Mouse (Mus musculus) MEL (cell line): ENCODE measurements at regions not wholly inside any gene's neighbourhood (a gene's known extent, or its start where the extent isn't known, plus 50 kb on each side); places are given as distances from the start of the nearest gene placed in this dataset.

Source experiments
- BHLHE40 ChIP-seq: IDR thresholded peaks from 2 replicates; pipeline ENCODE4 v1.6.1; 2012; ENCODE audit warnings: low read depth, mild to moderate bottlenecking, inconsistent platforms, low read length, improper control_type of control experiment, borderline replicate concordance
- CTCF ChIP-seq, 3 experiments: IDR thresholded peaks in 2 of 3; conservative IDR thresholded peaks in 1 of 3; 2 replicates each; pipeline ENCODE4 v1.5.1; 2011 to 2012; ENCODE audit warnings: low read length in 3 of 3, low read depth in 2 of 3, mild to moderate bottlenecking in 2 of 3, improper control_type of control experiment in 1 of 3, inconsistent platforms in 1 of 3, mixed read lengths in 1 of 3, moderate library complexity in 1 of 3; ENCODE audit not compliant: control insufficient read depth in 1 of 3, insufficient read depth in 1 of 3, poor library complexity in 1 of 3, severe bottlenecking in 1 of 3
- GABPA ChIP-seq: IDR thresholded peaks from 2 replicates; pipeline ENCODE4 v1.6.1; 2012; ENCODE audit warnings: low read depth, mild to moderate bottlenecking, inconsistent platforms, low read length, improper control_type of control experiment, moderate library complexity
- MAFK ChIP-seq: IDR thresholded peaks from 2 replicates; pipeline ENCODE4 v1.6.1; 2011; ENCODE audit warnings: low read depth, mild to moderate bottlenecking, low read length, improper control_type of control experiment, borderline replicate concordance
- MEF2A ChIP-seq: IDR thresholded peaks from 2 replicates; pipeline ENCODE4 v1.6.1; 2014; ENCODE audit warnings: low read depth, mild to moderate bottlenecking, inconsistent platforms, low read length, improper control_type of control experiment; ENCODE audit not compliant: poor library complexity, insufficient replicate concordance, severe bottlenecking; ENCODE audit errors: extremely low read depth
- NRF1 ChIP-seq: IDR thresholded peaks from 2 replicates; pipeline ENCODE4 v1.6.1; 2014; ENCODE audit warnings: low read depth, mild to moderate bottlenecking, inconsistent platforms, low read length, improper control_type of control experiment, moderate library complexity; ENCODE audit not compliant: poor library complexity, insufficient read depth, severe bottlenecking
- POLR2A ChIP-seq, 2 experiments: IDR thresholded peaks; 2 replicates each; pipeline ENCODE4 v1.6.1; 2011 to 2012; ENCODE audit warnings: low read length in 2 of 2, mild to moderate bottlenecking in 2 of 2, control low read depth in 1 of 2, improper control_type of control experiment in 1 of 2, low read depth in 1 of 2, moderate library complexity in 1 of 2; ENCODE audit not compliant: control insufficient read depth in 1 of 2, insufficient read depth in 1 of 2, poor library complexity in 1 of 2
- POLR2AphosphoS2 ChIP-seq: IDR thresholded peaks from 2 replicates; pipeline ENCODE4 v1.6.1; 2011; ENCODE audit warnings: low read length, improper control_type of control experiment
- POLR2AphosphoS5 ChIP-seq: IDR thresholded peaks from 2 replicates; pipeline ENCODE4 v1.6.1; 2012; ENCODE audit warnings: low read depth, borderline replicate concordance, mild to moderate bottlenecking, inconsistent platforms, low read length, moderate library complexity, mixed read lengths
- RCOR1 ChIP-seq: IDR thresholded peaks from 2 replicates; pipeline ENCODE4 v1.6.1; 2012; ENCODE audit warnings: low read depth, mild to moderate bottlenecking, inconsistent platforms, low read length, improper control_type of control experiment
- UBTF ChIP-seq: IDR thresholded peaks from 2 replicates; pipeline ENCODE4 v1.6.1; 2012; ENCODE audit warnings: low read depth, mild to moderate bottlenecking, inconsistent platforms, low read length, improper control_type of control experiment, moderate library complexity, borderline replicate concordance; ENCODE audit not compliant: insufficient read depth
- ZMIZ1 ChIP-seq: IDR thresholded peaks from 2 replicates; pipeline ENCODE4 v1.6.1; 2012; ENCODE audit warnings: low read depth, mild to moderate bottlenecking, inconsistent platforms, low read length, improper control_type of control experiment, moderate library complexity

- TF ChIP-seq CTCF (IDR thresholded peaks at IDR 0.05 in 2 of 3, conservative IDR thresholded peaks at IDR 0.05 in 1 of 3; ENCODE audit: control insufficient read depth in 1 of 3, insufficient read depth in 1 of 3, low read depth in 2 of 3, low read length in 3 of 3, poor library complexity in 1 of 3, severe bottlenecking in 1 of 3) = no peak
- no peak for TF ChIP-seq POLR2AphosphoS2
- no peak for TF ChIP-seq POLR2A (IDR thresholded peaks at IDR 0.05; ENCODE audit: control insufficient read depth in 1 of 2, insufficient read depth in 1 of 2, low read depth in 1 of 2, low read length in 2 of 2, poor library complexity in 1 of 2)
- no peak for TF ChIP-seq RCOR1
- no peak for TF ChIP-seq GABPA
- no peak for TF ChIP-seq MAFK
- no peak for TF ChIP-seq ZMIZ1
- TF ChIP-seq MEF2A = no peak
- TF ChIP-seq NRF1 = no peak
- no peak for TF ChIP-seq POLR2AphosphoS5
- TF ChIP-seq BHLHE40 = no peak
- no peak for TF ChIP-seq UBTF
Observed at GRCm38 (mm10) chr14:120826187-120826586, 84.8 kb upstream of the Ipo5 start.
